Mouse (Mus musculus) cerebellum, adult 11 months (tissue): ENCODE data around the gene Prrt1.
A peak's percentile ranks its signal among the peaks of the same experiment; 100 is the strongest.

Source experiments
- DNase-seq: peaks from one replicate; pipeline ENCODE4 v3.0.0; 2022

Prrt1 gene

GRCm38 (mm10) chr17:34629221-34629751, at the start of gene Prrt1:
TSS of gene Prrt1 (plus strand) at chr17:34629533.
- DNase-seq = peak; percentile 59

DNA sequence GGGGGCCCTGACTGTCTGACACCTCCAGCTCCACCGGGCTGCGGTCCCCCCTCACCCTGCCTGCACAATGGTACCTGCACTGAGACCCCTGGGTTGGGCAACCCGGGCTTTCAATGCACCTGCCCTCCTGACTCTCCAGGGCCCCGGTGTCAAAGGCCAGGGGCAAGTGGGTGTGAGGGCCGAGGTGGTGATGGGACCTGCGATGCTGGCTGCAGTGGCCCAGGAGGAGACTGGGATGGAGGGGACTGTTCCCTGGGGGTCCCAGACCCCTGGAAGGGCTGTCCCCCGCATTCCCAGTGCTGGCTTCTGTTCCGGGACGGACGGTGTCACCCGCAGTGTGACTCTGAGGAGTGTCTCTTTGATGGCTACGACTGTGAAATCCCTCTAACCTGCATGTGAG, 46.8 kb upstream of the Prrt1 start:
- no peak for DNase-seq

DNA sequence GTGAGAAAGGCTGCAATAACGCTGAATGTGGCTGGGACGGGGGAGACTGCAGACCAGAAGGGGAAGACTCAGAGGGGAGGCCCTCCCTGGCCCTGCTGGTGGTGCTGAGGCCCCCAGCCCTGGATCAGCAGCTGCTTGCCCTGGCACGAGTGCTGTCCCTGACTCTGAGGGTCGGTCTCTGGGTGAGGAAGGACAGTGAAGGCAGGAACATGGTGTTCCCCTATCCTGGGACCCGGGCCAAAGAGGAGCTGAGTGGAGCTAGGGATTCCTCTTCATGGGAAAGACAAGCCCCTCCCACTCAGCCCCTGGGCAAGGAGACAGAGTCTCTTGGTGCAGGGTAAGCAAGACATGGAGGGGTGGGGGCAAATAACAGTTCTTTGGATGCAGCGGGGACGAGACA, 45.9 kb upstream of the Prrt1 start:
- peak; percentile 29 for DNase-seq

DNA sequence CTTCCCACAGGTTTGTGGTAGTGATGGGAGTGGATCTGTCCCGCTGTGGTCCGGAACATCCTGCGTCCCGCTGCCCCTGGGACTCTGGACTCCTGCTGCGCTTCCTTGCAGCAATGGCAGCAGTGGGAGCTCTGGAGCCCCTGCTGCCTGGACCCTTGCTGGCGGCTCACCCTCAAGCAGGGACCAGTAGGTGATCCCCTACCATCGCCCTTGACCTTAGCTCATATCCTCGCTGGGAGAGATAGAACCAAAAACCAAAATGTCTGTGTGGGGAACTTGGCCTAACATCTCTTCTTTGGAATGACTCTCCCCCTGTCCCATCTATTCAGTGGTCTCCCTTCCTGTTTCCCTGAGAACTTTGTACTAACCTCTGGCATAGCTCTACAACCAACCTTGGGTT, 45.5 kb upstream of the Prrt1 start:
- no peak for DNase-seq

- DNase-seq = peak; percentile 17
Measured at GRCm38 (mm10) chr17:34585121-34585520, 44.2 kb upstream of the Prrt1 start.

GRCm38 (mm10) chr17:34585877-34586771, 43.2 kb upstream of the Prrt1 start:
- peak; percentile 44 for DNase-seq

DNA sequence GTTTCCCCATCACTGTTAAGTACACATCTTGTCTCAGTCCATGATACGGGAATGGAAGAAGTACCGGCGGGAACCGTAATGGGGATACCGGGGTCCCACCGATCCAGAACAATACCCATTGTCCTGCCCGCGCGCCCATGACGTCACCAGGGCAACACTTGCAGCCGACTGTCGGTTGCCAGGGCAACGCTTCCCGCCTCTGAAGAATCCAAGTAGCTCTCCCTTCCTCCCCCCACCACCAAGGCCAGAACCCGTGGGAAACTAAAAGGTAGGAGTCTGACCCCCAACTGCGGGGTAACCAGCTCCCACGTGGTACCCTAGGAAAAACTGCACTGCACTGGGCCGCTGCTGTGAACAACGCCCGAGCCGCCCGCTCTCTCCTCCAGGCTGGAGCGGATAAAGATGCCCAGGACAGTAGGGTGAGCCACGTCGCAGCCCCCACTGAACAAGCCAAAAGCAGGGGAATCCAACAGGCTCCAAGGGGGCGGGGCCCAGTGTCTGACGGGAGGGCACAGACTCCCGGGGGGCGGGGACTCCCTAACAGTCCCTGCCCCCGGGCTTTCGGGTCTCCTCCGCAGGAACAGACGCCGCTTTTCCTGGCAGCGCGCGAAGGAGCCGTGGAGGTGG, 42.4 kb upstream of the Prrt1 start:
- DNase-seq = peak; percentile 86

- DNase-seq = peak; percentile 98
Measured at GRCm38 (mm10) chr17:34587423-34587811, 41.9 kb upstream of the Prrt1 start.

DNA sequence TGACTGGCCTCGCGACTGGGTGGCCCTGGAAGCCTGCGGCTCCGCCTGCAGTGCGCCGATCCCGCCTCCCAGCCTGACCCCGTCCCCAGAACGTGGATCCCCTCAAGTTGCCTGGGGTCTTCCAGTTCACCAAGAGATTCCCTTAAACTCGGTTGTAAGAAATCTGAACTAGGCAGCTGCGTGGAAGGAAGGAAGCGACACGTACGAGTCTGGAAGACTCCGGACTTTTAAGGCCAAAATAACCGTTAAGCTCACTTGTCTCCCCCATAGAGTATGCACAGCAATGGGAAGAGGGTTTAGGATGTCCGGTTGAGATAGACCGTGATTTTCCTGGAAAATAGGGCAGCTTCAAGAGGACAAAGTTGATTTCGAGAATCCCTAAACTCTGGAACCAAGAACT, 41.5 kb upstream of the Prrt1 start:
- DNase-seq = no peak

DNA sequence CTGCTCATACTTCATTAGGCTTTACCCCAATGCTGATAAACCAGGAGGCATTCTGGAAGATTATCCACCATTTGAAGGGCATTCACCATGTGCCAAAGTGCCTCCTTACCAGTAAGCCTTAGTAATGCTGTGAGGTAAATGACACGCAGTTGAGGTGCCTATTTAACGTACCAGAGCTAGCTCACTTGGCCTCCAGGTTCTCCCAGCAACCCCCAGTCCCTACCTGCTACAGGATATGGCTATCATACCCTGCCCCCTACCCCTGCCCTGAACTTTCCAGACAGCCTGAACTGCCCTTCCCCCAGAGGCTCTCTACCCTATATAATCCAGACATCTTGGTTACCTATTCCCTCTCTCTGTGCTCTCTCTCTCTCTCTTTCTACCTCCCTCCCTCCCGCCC, 40.6 kb upstream of the Prrt1 start:
- DNase-seq = peak; percentile 23

DNA sequence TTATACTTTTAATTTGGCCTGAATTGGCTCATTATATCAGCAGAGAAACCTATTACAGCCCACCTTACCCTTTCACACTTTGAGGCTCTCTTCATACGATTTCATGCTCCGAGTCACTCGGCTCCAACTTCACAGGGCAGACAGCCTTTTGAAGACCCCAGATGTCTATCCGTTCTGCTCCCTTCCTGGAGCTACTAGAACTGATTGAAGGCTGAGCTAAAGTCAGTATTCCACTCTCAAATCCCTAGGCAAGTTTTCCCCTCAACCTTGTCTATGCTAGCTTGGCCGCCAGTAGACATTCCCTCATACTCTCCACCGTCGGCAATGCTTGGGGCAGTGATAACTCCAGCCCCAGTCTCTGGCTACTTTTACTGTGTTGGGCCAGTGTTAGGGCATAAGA, 40.1 kb upstream of the Prrt1 start:
- DNase-seq = no peak

GRCm38 (mm10) chr17:34589681-34590101, 39.6 kb upstream of the Prrt1 start, which contains the start of gene Gpsm3:
TSS of gene Gpsm3 (plus strand) at chr17:34589806.
- DNase-seq = peak; percentile 34

GRCm38 (mm10) chr17:34590154-34590987, 39.0 kb upstream of the Prrt1 start:
- peak; percentile 37 for DNase-seq

GRCm38 (mm10) chr17:34591029-34591993, 38.0 kb upstream of the Prrt1 start, which contains the start of gene Pbx2:
TSS of gene Pbx2 (plus strand) at chr17:34591266.
- DNase-seq = peak; percentile 52

DNA sequence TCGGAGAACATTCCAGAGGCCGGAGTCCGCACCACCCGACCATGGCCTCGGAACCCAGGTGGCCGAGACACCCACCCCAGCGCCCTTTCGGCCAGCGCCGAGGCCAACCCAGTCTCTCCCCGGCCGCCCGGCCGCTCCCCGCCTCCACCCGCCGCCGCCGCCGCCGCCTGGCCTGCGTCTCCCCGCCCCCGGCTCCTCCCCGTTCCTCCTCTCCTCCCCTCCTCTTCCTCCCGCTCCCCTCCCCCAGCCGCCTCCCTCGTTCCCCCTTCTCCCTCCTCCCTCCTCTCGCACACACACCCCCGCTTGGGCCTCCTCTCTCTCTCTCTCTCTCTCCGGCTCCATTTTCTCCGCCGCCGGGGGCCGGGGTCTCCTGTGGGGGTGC, 37.3 kb upstream of the Prrt1 start:
- DNase-seq = peak; percentile 81

DNA sequence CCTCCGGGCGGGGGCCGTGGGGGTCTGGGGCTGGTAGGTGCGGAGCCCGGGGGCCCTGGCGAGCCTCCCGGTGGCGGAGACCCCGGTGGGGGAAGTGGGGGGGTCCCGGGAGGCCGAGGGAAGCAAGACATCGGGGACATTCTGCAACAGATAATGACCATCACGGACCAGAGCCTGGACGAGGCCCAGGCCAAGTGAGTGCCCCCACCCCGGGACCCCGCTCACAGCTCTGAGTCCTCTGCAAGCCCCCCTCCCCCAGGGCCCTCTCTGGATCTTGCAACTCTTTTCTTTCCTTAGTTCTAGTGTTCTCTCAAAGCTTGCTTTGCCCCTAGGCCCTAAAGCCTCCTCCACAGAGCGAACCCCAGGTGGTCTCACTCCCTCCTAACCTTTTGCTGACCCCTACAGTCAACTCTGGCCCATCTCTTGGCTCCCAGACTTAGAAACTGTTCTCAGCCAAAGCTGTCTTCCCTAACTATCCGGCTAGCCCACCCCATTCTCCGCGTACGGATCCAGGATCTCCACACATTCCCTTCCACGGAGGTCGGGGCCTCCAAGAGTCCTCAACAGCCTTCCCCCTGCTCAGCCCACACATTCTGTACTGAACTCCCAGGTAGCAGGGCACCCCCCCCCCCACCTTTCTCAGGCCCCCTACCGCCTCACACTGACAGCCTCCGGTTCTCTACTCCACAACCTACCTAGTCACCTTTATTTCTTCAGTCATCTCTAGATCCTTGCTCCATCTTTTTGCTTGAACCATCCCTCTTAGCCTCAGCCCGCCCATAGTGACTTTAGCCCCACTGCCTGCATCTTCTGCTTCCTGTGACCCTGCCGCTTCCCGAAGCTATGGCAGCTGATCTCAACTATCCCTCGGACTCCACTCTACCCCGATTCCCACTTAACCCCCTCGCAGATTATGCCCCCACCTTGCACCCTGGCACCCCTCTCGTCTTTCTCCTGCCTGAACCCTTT, 36.5 kb upstream of the Prrt1 start:
- DNase-seq = peak; percentile 66

DNA sequence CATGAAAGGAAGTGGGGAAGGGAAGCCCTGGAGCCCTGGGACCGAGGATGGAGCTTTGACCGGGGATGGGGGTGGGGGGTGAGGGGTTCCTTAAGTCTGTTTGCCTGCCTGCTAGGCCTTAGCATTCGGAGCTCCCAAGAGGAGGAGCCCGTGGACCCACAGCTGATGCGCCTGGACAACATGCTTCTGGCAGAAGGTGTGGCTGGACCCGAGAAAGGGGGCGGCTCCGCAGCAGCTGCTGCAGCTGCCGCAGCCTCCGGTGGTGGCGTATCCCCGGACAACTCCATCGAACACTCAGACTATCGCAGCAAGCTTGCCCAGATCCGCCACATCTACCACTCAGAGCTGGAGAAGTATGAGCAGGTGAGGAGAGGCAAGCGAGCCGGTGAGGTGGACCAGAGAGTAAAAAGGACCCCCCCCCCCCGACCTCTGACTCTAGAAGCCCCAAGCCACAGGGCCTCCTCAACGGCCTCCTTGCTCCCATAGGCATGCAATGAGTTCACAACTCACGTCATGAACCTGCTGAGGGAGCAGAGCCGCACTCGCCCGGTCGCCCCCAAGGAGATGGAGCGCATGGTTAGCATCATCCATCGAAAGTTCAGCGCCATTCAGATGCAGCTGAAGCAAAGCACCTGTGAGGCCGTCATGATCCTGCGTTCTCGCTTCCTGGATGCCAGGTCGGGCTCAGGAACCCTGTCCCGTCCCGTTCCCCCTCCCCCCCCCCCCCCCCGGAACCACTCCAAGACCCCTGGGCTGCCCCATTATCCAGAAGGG, 35.4 kb upstream of the Prrt1 start:
- DNase-seq = peak; percentile 21

DNA sequence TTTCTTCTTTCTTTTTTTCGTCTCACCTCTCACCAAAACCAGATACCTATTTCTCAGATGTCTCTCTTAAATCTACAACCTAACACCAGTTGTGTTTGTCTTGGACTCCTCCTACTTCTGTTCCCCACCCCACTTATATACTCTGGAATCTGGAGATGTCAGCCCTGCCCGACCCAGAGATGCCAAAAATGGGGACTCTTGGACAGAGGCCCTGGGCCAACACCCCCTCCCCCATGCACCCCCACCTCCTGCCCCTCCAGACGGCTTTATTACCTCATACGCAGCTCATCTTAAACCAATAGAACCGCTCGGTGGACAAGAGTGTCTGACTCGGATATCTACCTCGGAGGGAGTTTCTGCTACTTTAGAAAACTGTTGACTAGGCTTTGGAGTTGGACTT, 33.2 kb upstream of the Prrt1 start:
- DNase-seq = no peak

DNA sequence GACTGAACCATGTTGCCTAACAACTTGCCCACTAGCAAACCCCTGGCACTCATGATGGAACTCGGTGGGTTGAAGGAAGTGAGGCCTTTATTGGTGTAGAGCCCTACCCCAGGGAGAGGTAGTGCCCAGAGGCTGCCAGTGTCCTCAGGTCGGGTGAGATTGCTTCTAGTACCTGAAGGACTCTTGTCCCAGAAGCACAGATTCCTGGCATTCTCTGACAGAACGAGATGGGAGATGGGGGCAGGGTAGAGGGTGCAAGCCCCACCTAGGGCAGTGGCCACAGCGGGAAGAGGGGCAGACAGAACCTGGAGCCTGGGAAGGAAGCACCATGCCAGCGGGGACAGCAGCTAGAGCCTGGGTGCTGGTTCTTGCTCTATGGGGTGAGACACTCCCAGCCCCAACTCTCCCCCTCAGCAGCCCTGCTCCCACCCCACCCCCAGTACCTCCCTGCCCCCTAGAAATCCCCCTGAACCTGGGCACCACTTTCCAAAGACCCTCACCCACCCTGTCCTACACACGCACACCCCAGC, 31.7 kb upstream of the Prrt1 start, which contains the start of gene Ager:
Ager (plus strand) TSS at position 297 of the 530 bp plus-strand sequence.
- DNase-seq = no peak
